Mouse (Mus musculus): Measurements from ENCODE around the gene Supt20. TPM values are rescaled to one million over a fixed set of nuclear protein-coding genes. Genes with fewer than 3 reads are reported as not detected.

Supt20 gene
- polyA plus RNA-seq, 1 experiment: not detected

- no peak overlapping the region for H3K27ac ChIP-seq (ENCODE audit: insufficient read depth, low read depth, low read length)
- 91% methylated on average over 10 of the region's 10 CpGs for WGBS
- no peak overlapping the region for H3K4me3 ChIP-seq (ENCODE audit: insufficient read depth, low read depth, low read length)
- H3K4me1 ChIP-seq (ENCODE audit: control insufficient read depth, insufficient read depth, low read length): no peaks in the 10 kb centered on the region
- no peak for TF ChIP-seq POLR2A (IDR thresholded peaks at IDR 0.05; ENCODE audit: insufficient read depth, low read depth, low read length)
- TF ChIP-seq CTCF (IDR thresholded peaks at IDR 0.05; ENCODE audit: insufficient read depth, low read depth, low read length): no peak
Observed at GRCm38 (mm10) chr3:54723741-54724500, 31.3 kb downstream of the Supt20 start.

DNA sequence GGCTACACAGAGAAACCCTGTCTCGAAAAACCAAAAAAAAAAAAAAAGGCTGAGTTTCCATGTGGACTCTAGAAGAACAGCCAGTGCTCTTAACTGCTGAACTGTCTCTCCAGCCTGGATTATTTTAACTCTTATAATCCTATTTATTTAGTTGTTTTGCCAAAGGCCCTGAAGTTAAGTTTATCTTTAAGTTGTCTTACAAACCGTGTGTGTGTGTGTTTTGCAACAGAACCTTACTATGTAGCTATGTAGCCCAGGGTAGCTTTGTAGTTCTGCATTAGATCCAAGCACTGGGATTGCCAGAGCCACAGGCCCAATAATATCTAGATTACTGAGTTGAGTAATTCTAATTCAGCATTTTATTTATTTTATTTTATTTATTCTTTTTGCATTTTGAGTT, 32.7 kb downstream of the Supt20 start:
- Histone ChIP-seq H3K27ac (ENCODE audit: insufficient read depth, low read depth, low read length) (no peak overlapping the region), H3K4me3 (ENCODE audit: insufficient read depth, low read depth, low read length) (no peak overlapping the region), H3K4me1 (ENCODE audit: control insufficient read depth, insufficient read depth, low read length) (no peaks in the 10 kb centered on the region)
- WGBS: 81% methylated on average over 2 of the region's 2 CpGs
- TF ChIP-seq POLR2A (IDR thresholded peaks at IDR 0.05; ENCODE audit: insufficient read depth, low read depth, low read length): no peak
- no peak for TF ChIP-seq CTCF (IDR thresholded peaks at IDR 0.05; ENCODE audit: insufficient read depth, low read depth, low read length)

DNA sequence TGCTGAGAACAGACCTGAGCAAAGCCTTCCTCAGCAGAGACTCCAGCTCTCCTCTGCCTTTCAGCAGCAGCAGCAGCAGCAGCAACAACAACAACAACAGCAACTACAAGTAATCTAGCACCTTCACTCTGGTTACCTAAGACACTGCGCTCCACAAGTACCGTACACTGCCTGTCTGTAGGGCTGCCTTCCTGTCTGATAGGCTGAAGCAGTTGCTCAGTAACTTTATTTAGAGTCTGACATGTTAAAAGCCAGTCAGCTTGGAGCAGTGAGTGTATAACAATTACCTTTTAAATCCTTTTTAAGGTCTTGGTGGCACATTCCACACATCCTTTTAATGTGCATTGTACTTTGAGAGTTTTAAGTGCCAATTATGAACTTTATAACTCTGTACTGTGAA, 35.0 kb downstream of the Supt20 start:
- no peak overlapping the region for H3K27ac ChIP-seq (ENCODE audit: insufficient read depth, low read depth, low read length)
- WGBS: 83% methylated on average over 2 of the region's 2 CpGs
- no peaks in the 10 kb centered on the region for H3K4me1 ChIP-seq (ENCODE audit: control insufficient read depth, insufficient read depth, low read length)
- H3K4me3 ChIP-seq (ENCODE audit: insufficient read depth, low read depth, low read length): no peak overlapping the region
- TF ChIP-seq POLR2A (IDR thresholded peaks at IDR 0.05; ENCODE audit: insufficient read depth, low read depth, low read length) (no peak), CTCF (IDR thresholded peaks at IDR 0.05; ENCODE audit: insufficient read depth, low read depth, low read length) (no peak)

GRCm38 (mm10) chr3:54728100-54728499, 35.5 kb downstream of the Supt20 start:
- H3K4me3 ChIP-seq (ENCODE audit: insufficient read depth, low read depth, low read length): no peak overlapping the region
- no peaks in the 10 kb centered on the region for H3K4me1 ChIP-seq (ENCODE audit: control insufficient read depth, insufficient read depth, low read length)
- TF ChIP-seq POLR2A (IDR thresholded peaks at IDR 0.05; ENCODE audit: insufficient read depth, low read depth, low read length) (no peak), CTCF (IDR thresholded peaks at IDR 0.05; ENCODE audit: insufficient read depth, low read depth, low read length) (no peak)
- H3K27ac ChIP-seq (ENCODE audit: insufficient read depth, low read depth, low read length): no peak overlapping the region
- 92% methylated on average over 6 of the region's 6 CpGs for WGBS

- Histone ChIP-seq H3K4me1 (ENCODE audit: control insufficient read depth, insufficient read depth, low read length) (peaks cover 3% of the 10 kb centered on the region; the same call in 1 of the 2 replicates), H3K4me3 (ENCODE audit: insufficient read depth, low read depth, low read length) (no peak overlapping the region), H3K27ac (ENCODE audit: insufficient read depth, low read depth, low read length) (no peak overlapping the region)
- TF ChIP-seq CTCF (IDR thresholded peaks at IDR 0.05; ENCODE audit: insufficient read depth, low read depth, low read length) (no peak), POLR2A (IDR thresholded peaks at IDR 0.05; ENCODE audit: insufficient read depth, low read depth, low read length) (no peak)
- 87% methylated on average over 8 of the region's 8 CpGs for WGBS
Observed at GRCm38 (mm10) chr3:54731626-54732150, 39.1 kb downstream of the Supt20 start.

- WGBS: 93% methylated on average over 4 of the region's 4 CpGs
- TF ChIP-seq CTCF (IDR thresholded peaks at IDR 0.05; ENCODE audit: insufficient read depth, low read depth, low read length) (no peak), POLR2A (IDR thresholded peaks at IDR 0.05; ENCODE audit: insufficient read depth, low read depth, low read length) (no peak)
- no peak overlapping the region for H3K4me3 ChIP-seq (ENCODE audit: insufficient read depth, low read depth, low read length)
- no peak overlapping the region for H3K27ac ChIP-seq (ENCODE audit: insufficient read depth, low read depth, low read length)
- peaks cover 3% of the 10 kb centered on the region; the same call in 1 of the 2 replicates for H3K4me1 ChIP-seq (ENCODE audit: control insufficient read depth, insufficient read depth, low read length)
Observed at GRCm38 (mm10) chr3:54732371-54732770, 39.8 kb downstream of the Supt20 start.

GRCm38 (mm10) chr3:54734411-54735246, 42.0 kb downstream of the Supt20 start:
- peak overlapping the region; percentile 94 for H3K27ac ChIP-seq (ENCODE audit: insufficient read depth, low read depth, low read length)
- TF ChIP-seq POLR2A (IDR thresholded peaks at IDR 0.05; ENCODE audit: insufficient read depth, low read depth, low read length): peak; percentile 99
- TF ChIP-seq CTCF (IDR thresholded peaks at IDR 0.05; ENCODE audit: insufficient read depth, low read depth, low read length): no peak
- under 1% methylated on average over 84 of the region's 84 CpGs for WGBS
- H3K4me1 ChIP-seq (ENCODE audit: control insufficient read depth, insufficient read depth, low read length): peaks cover 3% of the 10 kb centered on the region; the same call in 1 of the 2 replicates
- peak overlapping the region; percentile 64 for H3K4me3 ChIP-seq (ENCODE audit: insufficient read depth, low read depth, low read length)

- TF ChIP-seq CTCF (IDR thresholded peaks at IDR 0.05; ENCODE audit: insufficient read depth, low read depth, low read length): peak; percentile 100
- TF ChIP-seq POLR2A (IDR thresholded peaks at IDR 0.05; ENCODE audit: insufficient read depth, low read depth, low read length): no peak; the same call in 1 of the 2 replicates
- H3K27ac ChIP-seq (ENCODE audit: insufficient read depth, low read depth, low read length): peak within 1 kb of the TSS; percentile 94
- WGBS: under 1% methylated on average over 64 of the region's 65 CpGs
- H3K4me1 ChIP-seq (ENCODE audit: control insufficient read depth, insufficient read depth, low read length): peaks cover 3% of the 10 kb centered on the region; the same call in 1 of the 2 replicates
- peak within 1 kb of the TSS; percentile 64 for H3K4me3 ChIP-seq (ENCODE audit: insufficient read depth, low read depth, low read length)
Observed at GRCm38 (mm10) chr3:54735247-54736046, 42.8 kb downstream of the Supt20 start, which contains the start of the genes Exosc8 and Alg5. Gene Exosc8 (minus strand): TSS chr3:54735393. Gene Alg5 (plus strand): TSS chr3:54735539.
